Mouse (Mus musculus) thymus, postnatal 4 days (tissue): ENCODE results near the gene Clic4.
"Not testable (repeated sequence)": the region's sequence is repeated elsewhere in the genome, so short reads cannot be mapped to it uniquely, and the experiment has no call there.

Experiments used
- DNase-seq: peaks from one replicate; pipeline ENCODE4 v3.0.0; 2021

Clic4 gene

GRCm38 (mm10) chr4:135291841-135292240 lies 19.2 kb upstream of the Clic4 start:
- DNase-seq = no peak

- no peak for DNase-seq
Measured at GRCm38 (mm10) chr4:135291199-135291598, 18.6 kb upstream of the Clic4 start.

GRCm38 (mm10) chr4:135287975-135288374 lies 15.4 kb upstream of the Clic4 start:
- no peak for DNase-seq

- no peak for DNase-seq
Measured at GRCm38 (mm10) chr4:135286833-135287395, 14.3 kb upstream of the Clic4 start.

GRCm38 (mm10) chr4:135286033-135286622 lies 13.5 kb upstream of the Clic4 start:
- DNase-seq = no peak

GRCm38 (mm10) chr4:135285436-135285835 lies 12.8 kb upstream of the Clic4 start:
- DNase-seq = no peak

GRCm38 (mm10) chr4:135283875-135284274 lies 11.3 kb upstream of the Clic4 start:
- no peak for DNase-seq

GRCm38 (mm10) chr4:135283417-135283816 lies 10.8 kb upstream of the Clic4 start:
- DNase-seq = no peak

- DNase-seq = no peak
Measured at GRCm38 (mm10) chr4:135282651-135283290, 10.2 kb upstream of the Clic4 start.

- not testable (repeated sequence) for DNase-seq
Measured at GRCm38 (mm10) chr4:135280016-135280415, 7.4 kb upstream of the Clic4 start.

GRCm38 (mm10) chr4:135276681-135277379 lies 4.2 kb upstream of the Clic4 start:
- no peak for DNase-seq

- DNase-seq = no peak
Measured at GRCm38 (mm10) chr4:135274761-135275160, 2.1 kb upstream of the Clic4 start.

- peak; percentile 40 for DNase-seq
Measured at GRCm38 (mm10) chr4:135273307-135273682, 681 bp upstream of the Clic4 start.

- DNase-seq = peak; percentile 78
Measured at GRCm38 (mm10) chr4:135271881-135272616, 565 bp downstream of the Clic4 start.

- DNase-seq = peak; percentile 40
Measured at GRCm38 (mm10) chr4:135271419-135271828, 1.2 kb downstream of the Clic4 start.

- no peak for DNase-seq
Measured at GRCm38 (mm10) chr4:135270476-135270875, 2.1 kb downstream of the Clic4 start.

- DNase-seq = no peak
Measured at GRCm38 (mm10) chr4:135269656-135270341, 2.8 kb downstream of the Clic4 start.

- DNase-seq = no peak
Measured at GRCm38 (mm10) chr4:135267521-135267920, 5.1 kb downstream of the Clic4 start.

GRCm38 (mm10) chr4:135266987-135267386 lies 5.6 kb downstream of the Clic4 start:
- no peak for DNase-seq

- no peak for DNase-seq
Measured at GRCm38 (mm10) chr4:135260434-135260833, 12.2 kb downstream of the Clic4 start.

- DNase-seq = no peak
Measured at GRCm38 (mm10) chr4:135258521-135258920, 14.1 kb downstream of the Clic4 start.

- no peak for DNase-seq
Measured at GRCm38 (mm10) chr4:135257881-135258476, 14.6 kb downstream of the Clic4 start.
